Mouse (Mus musculus): ENCODE data around the gene L3mbtl3. TPM values are rescaled to one million over a fixed set of nuclear protein-coding genes. Genes with fewer than 3 reads are reported as not detected.

L3mbtl3 gene
- polyA plus RNA-seq, 1 experiment from 2014 or later = 21.2 TPM

DNA sequence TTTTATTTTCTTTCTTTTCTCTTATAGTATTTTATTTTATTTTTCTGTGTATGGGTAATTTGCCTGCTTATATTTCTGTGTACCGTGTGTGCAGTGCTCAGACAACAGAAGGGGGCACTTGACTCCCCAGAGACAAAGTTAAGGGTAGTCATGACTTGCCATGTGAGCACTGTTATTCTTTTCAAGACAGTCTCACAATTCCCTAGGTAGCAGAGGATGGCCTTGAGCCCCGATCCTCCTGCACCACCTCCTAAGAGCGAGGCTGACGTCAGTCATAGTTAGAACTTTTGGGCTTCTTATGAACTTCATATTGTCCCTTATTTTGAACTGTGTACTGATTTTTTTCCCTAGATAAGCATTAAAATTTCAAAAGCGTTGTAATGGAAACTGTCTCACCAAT, 48.5 kb downstream of the L3mbtl3 start:
- WGBS = 56% methylated on average over 5 of the region's 5 CpGs
- no peaks in the 10 kb centered on the region for H3K9me3 ChIP-seq (ENCODE audit: control insufficient read depth, low read length)
- peaks cover 8% of the 10 kb centered on the region; the same call in 1 of the 2 replicates for H3K4me1 ChIP-seq (ENCODE audit: control insufficient read depth, insufficient read depth, low read length)
- DNase-seq (ENCODE audit: low spot score, missing footprints) (no peak), ATAC-seq (ENCODE audit: low FRiP score) (peak; percentile 61)
- no peak overlapping the region for H3K27ac ChIP-seq (ENCODE audit: low read depth, low read length)
- no peak overlapping the region for H3K4me3 ChIP-seq (ENCODE audit: low read depth, low read length)
- H3K27me3 ChIP-seq (ENCODE audit: control insufficient read depth, insufficient read depth, low read length) = no peaks in the 10 kb centered on the region
- H3K9ac ChIP-seq (ENCODE audit: low read length) = no peak overlapping the region
- H3K36me3 ChIP-seq (ENCODE audit: control insufficient read depth, insufficient read depth, low read length) = 0 out of 2 replicates have a peak, but pooled peaks cover 2% of the 10 kb centered on the region
- H3K4me2 ChIP-seq = no peak overlapping the region

DNA sequence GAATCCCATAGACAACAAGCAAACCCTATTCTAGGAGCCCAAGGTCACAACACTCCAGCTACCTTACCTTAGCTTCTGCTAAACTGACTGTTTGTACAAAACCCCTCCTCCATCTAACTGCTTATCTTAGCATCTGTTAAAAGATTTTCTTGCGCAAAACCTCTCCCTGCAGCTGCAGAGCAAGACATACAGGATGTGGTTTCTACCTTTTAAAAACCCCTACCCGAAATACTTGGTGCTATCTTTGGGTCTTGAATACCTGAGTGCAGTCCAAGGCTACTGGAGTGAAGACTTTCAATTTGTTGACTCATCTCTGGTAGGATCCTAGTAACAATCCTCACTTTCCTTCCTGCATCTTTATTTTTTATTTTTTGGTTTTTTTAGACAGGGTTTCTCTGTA, 50.5 kb downstream of the L3mbtl3 start:
- WGBS = 96% methylated on average over 2 of the region's 2 CpGs
- H3K4me2 ChIP-seq = no peak overlapping the region

DNA sequence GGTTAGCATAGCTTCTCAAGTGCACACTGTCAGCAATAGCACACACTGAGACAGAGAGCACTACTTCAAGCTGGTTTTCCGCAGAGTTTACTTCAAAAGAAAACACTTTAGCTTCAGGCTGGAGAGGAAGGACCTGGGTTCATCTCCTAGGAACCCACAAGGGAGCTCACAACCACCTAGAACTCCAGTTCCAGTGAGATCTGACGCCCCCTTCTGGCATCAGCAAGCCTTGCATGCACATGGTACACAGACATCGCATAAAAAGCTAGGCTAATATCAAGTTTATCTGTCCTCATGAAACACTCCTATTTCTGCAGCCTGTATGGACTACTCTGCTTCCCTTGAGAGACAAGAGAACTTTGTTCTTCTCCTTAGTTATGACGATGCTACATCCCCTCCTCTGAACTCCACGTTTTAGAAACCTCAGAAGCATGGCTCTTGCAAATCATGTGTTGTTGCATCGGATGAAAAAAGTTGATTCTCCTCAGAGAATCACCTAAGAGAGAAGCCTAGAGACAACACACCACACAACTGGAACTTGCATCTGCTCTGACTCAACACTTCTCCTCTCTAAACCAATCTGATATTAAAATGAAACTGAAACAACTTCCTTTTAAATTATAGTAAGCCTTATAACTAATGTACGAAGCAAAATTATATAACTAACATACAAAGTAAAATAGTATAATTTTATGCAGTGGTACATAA, 53.3 kb downstream of the L3mbtl3 start:
- no peak for ATAC-seq (ENCODE audit: low FRiP score)
- WGBS = 82% methylated on average over 7 of the region's 7 CpGs
- H3K9ac ChIP-seq (ENCODE audit: low read length) = no peak overlapping the region
- peaks cover under 1% of the 10 kb centered on the region; the same call in 1 of the 2 replicates for H3K4me1 ChIP-seq (ENCODE audit: control insufficient read depth, insufficient read depth, low read length)
- H3K36me3 ChIP-seq (ENCODE audit: control insufficient read depth, insufficient read depth, low read length) = 0 out of 2 replicates have a peak, but pooled peaks cover 2% of the 10 kb centered on the region
- H3K4me3 ChIP-seq (ENCODE audit: low read depth, low read length) = no peak overlapping the region
- no peak overlapping the region for H3K27ac ChIP-seq (ENCODE audit: low read depth, low read length)
- no peaks in the 10 kb centered on the region for H3K27me3 ChIP-seq (ENCODE audit: control insufficient read depth, insufficient read depth, low read length)
- no peak for DNase-seq (ENCODE audit: low spot score, missing footprints)
- H3K4me2 ChIP-seq = no peak overlapping the region
- H3K9me3 ChIP-seq (ENCODE audit: control insufficient read depth, low read length) = no peaks in the 10 kb centered on the region

More for the DNA sequence above, 50.5 kb downstream of the L3mbtl3 start:
- DNase-seq (ENCODE audit: low spot score, missing footprints) (no peak), ATAC-seq (ENCODE audit: low FRiP score) (no peak)
- no peaks in the 10 kb centered on the region for H3K27me3 ChIP-seq (ENCODE audit: control insufficient read depth, insufficient read depth, low read length)
- no peak overlapping the region for H3K4me3 ChIP-seq (ENCODE audit: low read depth, low read length)
- no peak overlapping the region for H3K9ac ChIP-seq (ENCODE audit: low read length)
- H3K36me3 ChIP-seq (ENCODE audit: control insufficient read depth, insufficient read depth, low read length) = 0 out of 2 replicates have a peak, but pooled peaks cover 2% of the 10 kb centered on the region
- H3K4me1 ChIP-seq (ENCODE audit: control insufficient read depth, insufficient read depth, low read length) = peaks cover 8% of the 10 kb centered on the region; the same call in 1 of the 2 replicates
- no peaks in the 10 kb centered on the region for H3K9me3 ChIP-seq (ENCODE audit: control insufficient read depth, low read length)
- no peak overlapping the region for H3K27ac ChIP-seq (ENCODE audit: low read depth, low read length)

DNA sequence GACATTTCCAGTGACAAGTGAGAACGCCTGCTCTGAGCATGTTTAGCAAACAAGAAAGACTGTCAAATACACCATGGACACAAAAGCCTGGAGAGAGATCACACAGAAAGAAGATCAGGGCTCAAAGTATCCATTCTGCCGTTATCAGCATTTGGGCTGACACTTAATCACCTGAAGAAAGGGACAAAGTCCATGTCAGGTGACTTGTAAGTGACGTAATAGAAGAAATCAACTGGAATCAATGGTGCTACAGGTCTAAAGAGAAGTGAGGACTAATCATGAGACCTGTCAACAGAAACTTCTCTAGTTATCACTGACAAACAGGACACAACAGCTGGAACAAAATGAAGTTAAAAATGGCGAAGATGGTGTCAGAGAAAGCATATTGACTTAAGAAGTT, 55.1 kb downstream of the L3mbtl3 start:
- WGBS = 95% methylated on average over 4 of the region's 4 CpGs
- H3K27ac ChIP-seq (ENCODE audit: low read depth, low read length) = no peak overlapping the region
- no peaks in the 10 kb centered on the region for H3K36me3 ChIP-seq (ENCODE audit: control insufficient read depth, insufficient read depth, low read length)
- H3K9me3 ChIP-seq (ENCODE audit: control insufficient read depth, low read length) = no peaks in the 10 kb centered on the region
- DNase-seq (ENCODE audit: low spot score, missing footprints) (no peak), ATAC-seq (ENCODE audit: low FRiP score) (no peak)
- H3K4me2 ChIP-seq = no peak overlapping the region
- no peak overlapping the region for H3K4me3 ChIP-seq (ENCODE audit: low read depth, low read length)
- H3K27me3 ChIP-seq (ENCODE audit: control insufficient read depth, insufficient read depth, low read length) = no peaks in the 10 kb centered on the region
- H3K4me1 ChIP-seq (ENCODE audit: control insufficient read depth, insufficient read depth, low read length) = no peaks in the 10 kb centered on the region
- no peak overlapping the region for H3K9ac ChIP-seq (ENCODE audit: low read length)

DNA sequence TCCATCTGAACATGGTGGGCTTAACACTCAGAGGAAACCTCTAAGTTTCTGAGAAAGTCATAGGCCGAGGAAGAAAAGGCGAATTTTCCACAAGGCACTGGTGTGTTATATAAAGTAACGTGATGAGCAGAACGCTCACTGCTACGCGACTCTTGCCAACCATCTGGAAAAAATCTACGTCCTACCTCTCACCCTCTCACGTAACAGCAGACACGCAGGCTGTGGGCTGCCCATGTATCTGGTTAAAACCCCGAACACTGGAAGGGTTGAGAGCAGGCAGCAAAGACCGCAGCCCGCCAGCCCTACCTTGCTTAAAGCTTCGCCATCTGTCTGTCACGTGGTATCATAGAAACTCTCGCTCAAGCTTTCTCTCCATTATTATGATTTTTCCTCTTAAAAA, 61.4 kb downstream of the L3mbtl3 start:
- Histone ChIP-seq H3K36me3 (ENCODE audit: control insufficient read depth, insufficient read depth, low read length) (peaks cover 4% of the 10 kb centered on the region), H3K27me3 (ENCODE audit: control insufficient read depth, insufficient read depth, low read length) (no peaks in the 10 kb centered on the region), H3K4me2 (no peak overlapping the region), H3K9me3 (ENCODE audit: control insufficient read depth, low read length) (no peaks in the 10 kb centered on the region), H3K9ac (ENCODE audit: low read length) (no peak overlapping the region), H3K27ac (ENCODE audit: low read depth, low read length) (no peak overlapping the region), H3K4me3 (ENCODE audit: low read depth, low read length) (no peak overlapping the region), H3K4me1 (ENCODE audit: control insufficient read depth, insufficient read depth, low read length) (no peaks in the 10 kb centered on the region)
- DNase-seq (ENCODE audit: low spot score, missing footprints) (no peak), ATAC-seq (ENCODE audit: low FRiP score) (no peak)
- WGBS = 95% methylated on average over 15 of the region's 15 CpGs

DNA sequence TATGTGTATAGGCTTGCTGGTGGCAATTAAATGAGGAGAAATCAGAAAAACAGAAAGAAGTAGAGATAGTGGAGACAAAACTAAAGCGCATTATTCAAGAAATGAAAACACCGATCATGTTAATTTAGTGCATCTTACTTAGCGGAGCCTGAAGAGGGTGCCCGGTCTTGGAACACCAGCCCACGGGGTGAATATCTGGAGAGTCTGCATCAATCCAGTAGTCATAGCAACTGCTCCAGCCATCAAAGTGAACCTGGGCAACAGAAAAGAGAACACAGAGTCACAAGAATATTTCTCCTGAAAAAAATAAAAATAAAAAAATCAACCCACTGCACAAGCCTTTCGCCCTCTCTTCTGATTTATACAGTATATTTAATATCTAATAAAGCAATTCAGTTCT, 72.3 kb downstream of the L3mbtl3 start:
- Histone ChIP-seq H3K9ac (ENCODE audit: low read length) (no peak overlapping the region), H3K4me1 (ENCODE audit: control insufficient read depth, insufficient read depth, low read length) (no peaks in the 10 kb centered on the region), H3K36me3 (ENCODE audit: control insufficient read depth, insufficient read depth, low read length) (peaks cover 5% of the 10 kb centered on the region; the same call in 1 of the 2 replicates), H3K9me3 (ENCODE audit: control insufficient read depth, low read length) (no peaks in the 10 kb centered on the region), H3K4me2 (no peak overlapping the region), H3K27me3 (ENCODE audit: control insufficient read depth, insufficient read depth, low read length) (no peaks in the 10 kb centered on the region), H3K4me3 (ENCODE audit: low read depth, low read length) (no peak overlapping the region), H3K27ac (ENCODE audit: low read depth, low read length) (no peak overlapping the region)
- WGBS = 88% methylated on average over 6 of the region's 6 CpGs
- DNase-seq (ENCODE audit: low spot score, missing footprints) (no peak), ATAC-seq (ENCODE audit: low FRiP score) (no peak)

DNA sequence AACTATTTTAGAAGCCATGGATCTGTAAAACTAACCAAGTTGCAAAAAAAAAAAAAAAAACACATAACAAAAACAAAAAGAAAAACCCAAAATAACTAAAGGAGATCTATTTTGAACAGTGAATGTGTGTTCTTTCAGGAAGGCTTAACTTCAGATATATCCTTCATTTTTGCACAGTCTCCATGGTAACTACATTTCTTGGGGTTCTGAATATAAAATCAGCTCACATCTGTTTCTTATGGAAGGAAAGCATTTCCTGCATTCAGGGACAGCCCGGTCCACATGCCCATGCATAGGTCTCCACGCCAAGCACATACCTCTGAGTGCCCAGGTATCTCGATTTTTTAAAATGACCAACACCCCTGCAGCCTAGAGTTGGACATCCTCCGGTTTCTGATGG, 73.4 kb downstream of the L3mbtl3 start:
- WGBS = 88% methylated on average over 4 of the region's 4 CpGs
- H3K27me3 ChIP-seq (ENCODE audit: control insufficient read depth, insufficient read depth, low read length) = no peaks in the 10 kb centered on the region
- H3K27ac ChIP-seq (ENCODE audit: low read depth, low read length) = no peak overlapping the region
- H3K36me3 ChIP-seq (ENCODE audit: control insufficient read depth, insufficient read depth, low read length) = no peaks in the 10 kb centered on the region
- ATAC-seq (ENCODE audit: low FRiP score) = no peak
- H3K4me2 ChIP-seq = no peak overlapping the region
- H3K4me1 ChIP-seq (ENCODE audit: control insufficient read depth, insufficient read depth, low read length) = no peaks in the 10 kb centered on the region
- H3K4me3 ChIP-seq (ENCODE audit: low read depth, low read length) = no peak overlapping the region
- H3K9me3 ChIP-seq (ENCODE audit: control insufficient read depth, low read length) = no peaks in the 10 kb centered on the region
- no peak for DNase-seq (ENCODE audit: low spot score, missing footprints)
- no peak overlapping the region for H3K9ac ChIP-seq (ENCODE audit: low read length)

DNA sequence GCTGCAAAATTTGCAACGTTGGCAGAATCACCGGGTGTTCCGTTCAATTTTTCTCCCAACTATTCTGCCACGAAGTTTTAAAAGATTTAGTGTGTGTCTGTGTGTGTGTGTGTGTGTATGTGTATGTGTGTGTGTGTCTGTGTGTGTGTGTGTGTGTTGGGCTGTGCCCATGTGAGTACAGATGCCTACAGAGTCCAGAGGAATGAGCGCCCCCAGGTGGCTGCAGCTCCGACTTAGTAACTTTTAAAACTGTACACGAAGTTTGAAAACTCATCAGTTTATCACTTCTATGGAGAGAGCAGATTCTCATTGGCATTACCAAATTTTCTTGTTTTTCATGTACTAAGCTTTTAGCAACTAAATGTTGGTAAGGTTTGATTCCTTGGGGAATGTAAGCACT, 78.1 kb downstream of the L3mbtl3 start:
- ATAC-seq (ENCODE audit: low FRiP score) (no peak), DNase-seq (ENCODE audit: low spot score, missing footprints) (no peak)
- Histone ChIP-seq H3K4me1 (ENCODE audit: control insufficient read depth, insufficient read depth, low read length) (no peaks in the 10 kb centered on the region), H3K4me2 (no peak overlapping the region), H3K27ac (ENCODE audit: low read depth, low read length) (no peak overlapping the region), H3K27me3 (ENCODE audit: control insufficient read depth, insufficient read depth, low read length) (no peaks in the 10 kb centered on the region), H3K9ac (ENCODE audit: low read length) (no peak overlapping the region), H3K9me3 (ENCODE audit: control insufficient read depth, low read length) (no peaks in the 10 kb centered on the region), H3K36me3 (ENCODE audit: control insufficient read depth, insufficient read depth, low read length) (no peaks in the 10 kb centered on the region), H3K4me3 (ENCODE audit: low read depth, low read length) (no peak overlapping the region)
- 94% methylated on average over 7 of the region's 7 CpGs for WGBS

DNA sequence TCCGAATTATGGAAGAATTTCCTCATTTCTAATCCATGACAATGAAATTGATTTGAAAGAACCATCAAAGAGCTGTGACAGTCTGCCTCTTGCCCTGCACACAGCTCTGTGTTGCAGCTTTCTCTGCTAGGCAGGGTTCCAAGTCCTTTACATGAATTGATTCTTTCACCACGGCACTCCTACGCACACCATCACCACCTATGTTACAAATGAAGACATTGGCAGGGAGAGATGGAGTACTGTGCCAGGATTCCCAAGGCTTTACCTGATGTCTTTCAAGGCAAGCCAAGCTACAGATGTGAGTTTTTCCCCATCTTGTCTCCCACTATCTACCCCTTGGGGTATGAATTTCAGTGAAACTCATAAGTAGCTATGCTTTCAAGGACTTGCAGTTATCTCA, 78.6 kb downstream of the L3mbtl3 start:
- Histone ChIP-seq H3K9ac (ENCODE audit: low read length) (no peak overlapping the region), H3K36me3 (ENCODE audit: control insufficient read depth, insufficient read depth, low read length) (no peaks in the 10 kb centered on the region), H3K4me3 (ENCODE audit: low read depth, low read length) (no peak overlapping the region), H3K27me3 (ENCODE audit: control insufficient read depth, insufficient read depth, low read length) (no peaks in the 10 kb centered on the region), H3K4me1 (ENCODE audit: control insufficient read depth, insufficient read depth, low read length) (no peaks in the 10 kb centered on the region), H3K9me3 (ENCODE audit: control insufficient read depth, low read length) (no peaks in the 10 kb centered on the region), H3K4me2 (no peak overlapping the region), H3K27ac (ENCODE audit: low read depth, low read length) (no peak overlapping the region)
- WGBS = 89% methylated on average over 3 of the region's 3 CpGs
- no peak for ATAC-seq (ENCODE audit: low FRiP score)
- no peak for DNase-seq (ENCODE audit: low spot score, missing footprints)

Data from midbrain, embryonic 11.5 days (tissue).